Mouse (Mus musculus): Measurements from ENCODE around the gene Cnga1. TPM values are rescaled to one million over a fixed set of nuclear protein-coding genes. Genes with fewer than 3 reads are reported as not detected.

Cnga1 gene
- not detected for total RNA-seq (2021)

DNA sequence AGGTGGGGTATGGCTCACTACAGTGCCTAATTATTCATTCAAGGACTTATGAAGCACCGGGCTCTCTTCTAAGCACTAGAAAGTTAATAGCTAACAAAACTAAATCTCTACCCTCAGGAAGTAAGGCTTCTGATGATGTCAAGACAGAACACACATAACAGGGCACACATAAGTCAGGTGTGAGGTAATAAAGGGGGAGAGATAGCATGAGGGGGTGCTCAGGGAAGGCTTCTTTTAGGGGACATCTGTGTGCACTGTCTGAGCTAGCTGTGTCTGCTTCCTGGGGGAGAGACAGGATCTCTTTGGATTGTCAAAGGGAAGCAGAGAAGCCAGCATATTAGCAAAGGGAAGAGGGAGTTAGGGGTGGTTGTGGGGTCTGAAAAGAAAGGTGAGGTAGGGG, at the start of gene Cnga1:
TSS of gene Cnga1 (minus strand) at position 101 of the 400 bp plus-strand sequence.
- DNase-seq (ENCODE audit: extremely low spot score in 1 of 2, low spot score in 1 of 2) = no peak

GRCm38 (mm10) chr5:72690516-72690915, 46.4 kb upstream of the Cnga1 start:
- no peak for DNase-seq (ENCODE audit: extremely low spot score in 1 of 2, low spot score in 1 of 2)

DNA sequence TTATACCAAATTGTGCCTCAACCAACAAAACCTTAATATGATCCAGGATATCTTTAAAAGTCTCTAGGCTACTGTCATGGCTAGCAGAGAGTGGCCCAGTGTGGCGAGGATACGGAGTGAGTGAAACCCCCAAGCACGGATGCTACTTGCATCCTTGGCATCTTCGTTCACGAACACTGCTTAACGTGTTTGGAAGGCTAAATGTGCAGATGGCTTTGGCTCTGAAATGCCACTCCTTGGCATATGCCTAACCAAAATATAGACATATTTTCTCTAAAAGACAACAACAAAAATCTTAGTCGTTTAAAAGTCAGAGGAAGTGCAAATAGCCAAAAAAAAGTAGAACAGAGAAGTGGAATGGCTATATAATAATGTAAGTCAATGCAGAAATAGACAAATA, 45.5 kb upstream of the Cnga1 start:
- DNase-seq (ENCODE audit: extremely low spot score in 1 of 2, low spot score in 1 of 2) = no peak

DNA sequence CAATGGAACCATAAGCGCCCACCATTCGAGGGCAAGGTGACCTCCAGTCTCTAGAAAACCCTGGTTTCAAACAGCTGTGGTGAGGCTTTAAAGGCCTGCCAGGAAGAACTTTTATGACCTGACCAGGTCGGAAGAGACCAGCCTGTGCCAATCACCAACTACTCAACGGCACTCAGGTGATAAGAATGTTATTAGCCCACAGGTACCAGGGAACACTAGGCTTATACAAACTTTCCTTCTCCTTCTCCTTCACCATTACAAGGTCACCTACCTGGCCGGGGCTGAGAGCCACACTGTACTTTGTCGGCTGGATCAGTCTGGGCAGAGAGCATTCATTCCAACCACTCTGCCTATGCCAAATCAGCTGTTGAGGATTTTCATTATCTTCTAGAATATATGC, 37.4 kb upstream of the Cnga1 start:
- DNase-seq (ENCODE audit: extremely low spot score in 1 of 2, low spot score in 1 of 2) = no peak

DNA sequence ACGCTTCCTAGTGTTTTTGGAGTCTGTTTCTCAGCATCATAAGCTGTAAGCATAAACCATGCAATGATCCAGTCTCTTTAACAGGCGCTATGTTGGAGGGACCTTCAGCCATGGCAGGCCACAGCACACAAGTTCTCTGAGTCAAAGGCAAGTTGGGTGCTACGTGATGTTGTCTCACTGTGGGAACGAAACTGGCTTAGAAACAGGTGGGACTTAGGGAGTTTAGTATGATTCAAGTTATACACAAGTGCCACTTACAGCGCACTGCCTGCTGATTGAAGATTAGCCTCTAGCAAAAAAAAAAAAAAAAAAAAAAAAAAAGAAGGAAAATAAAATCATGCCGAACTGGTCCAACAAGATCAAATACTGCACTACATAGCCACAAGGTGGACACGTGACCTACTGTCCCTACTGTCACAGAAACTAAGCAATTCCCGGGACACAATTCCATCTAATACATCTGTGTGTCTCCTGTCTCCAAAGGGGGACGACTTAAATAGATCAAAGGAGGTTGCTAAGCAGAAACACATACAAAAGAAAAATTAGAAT, 31.0 kb upstream of the Cnga1 start:
- no peak for DNase-seq (ENCODE audit: extremely low spot score in 1 of 2, low spot score in 1 of 2)

GRCm38 (mm10) chr5:72671017-72671699, 27.1 kb upstream of the Cnga1 start:
- DNase-seq (ENCODE audit: extremely low spot score in 1 of 2, low spot score in 1 of 2) = no peak

- DNase-seq (ENCODE audit: extremely low spot score in 1 of 2, low spot score in 1 of 2) = no peak
Measured at GRCm38 (mm10) chr5:72668351-72668750, 24.3 kb upstream of the Cnga1 start.

DNA sequence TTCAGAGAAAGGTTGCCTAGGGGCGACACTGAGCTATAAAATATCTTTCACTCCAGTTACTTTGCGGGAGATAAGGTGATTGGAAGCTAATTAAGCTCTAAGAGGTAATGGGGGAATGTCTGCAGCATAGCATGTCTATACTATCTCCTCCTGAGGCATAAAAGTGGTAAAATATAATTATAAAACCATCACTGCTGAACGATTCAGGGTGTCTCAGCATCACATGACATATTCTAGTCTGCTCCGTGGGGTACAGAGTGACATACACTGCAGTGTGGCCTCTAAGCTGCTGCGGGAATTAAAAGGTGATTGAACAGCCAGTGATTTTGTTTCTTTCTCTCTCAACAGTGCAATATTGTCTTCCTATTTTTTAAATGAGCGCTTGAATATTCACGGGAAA, 22.4 kb upstream of the Cnga1 start:
- DNase-seq (ENCODE audit: extremely low spot score in 1 of 2, low spot score in 1 of 2) = no peak

- DNase-seq (ENCODE audit: extremely low spot score in 1 of 2, low spot score in 1 of 2) = peak; percentile 24 to 71
Measured at GRCm38 (mm10) chr5:72665281-72665680, 21.2 kb upstream of the Cnga1 start.

DNA sequence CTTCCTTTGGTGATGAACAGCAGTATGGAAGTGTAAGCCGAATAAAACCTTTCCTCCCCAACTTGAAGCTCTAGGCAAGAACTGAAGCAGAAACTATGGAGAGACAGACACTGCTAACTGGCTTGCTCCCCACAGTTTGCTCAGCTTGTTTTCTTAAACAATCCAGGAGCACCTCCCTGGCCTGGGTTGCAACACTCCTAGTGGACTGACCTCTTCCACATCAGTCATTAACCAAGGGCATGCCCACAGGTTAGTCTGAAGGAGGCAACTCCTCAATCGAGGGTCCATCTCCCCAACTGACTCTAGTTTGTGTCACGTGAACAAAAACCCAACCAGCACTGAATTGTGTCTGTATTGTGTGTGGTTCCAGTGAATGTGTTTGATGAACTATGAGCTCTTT, 20.8 kb upstream of the Cnga1 start:
- no peak for DNase-seq (ENCODE audit: extremely low spot score in 1 of 2, low spot score in 1 of 2)

GRCm38 (mm10) chr5:72664126-72664525, 20.1 kb upstream of the Cnga1 start:
- DNase-seq (ENCODE audit: extremely low spot score in 1 of 2, low spot score in 1 of 2) = no peak

DNA sequence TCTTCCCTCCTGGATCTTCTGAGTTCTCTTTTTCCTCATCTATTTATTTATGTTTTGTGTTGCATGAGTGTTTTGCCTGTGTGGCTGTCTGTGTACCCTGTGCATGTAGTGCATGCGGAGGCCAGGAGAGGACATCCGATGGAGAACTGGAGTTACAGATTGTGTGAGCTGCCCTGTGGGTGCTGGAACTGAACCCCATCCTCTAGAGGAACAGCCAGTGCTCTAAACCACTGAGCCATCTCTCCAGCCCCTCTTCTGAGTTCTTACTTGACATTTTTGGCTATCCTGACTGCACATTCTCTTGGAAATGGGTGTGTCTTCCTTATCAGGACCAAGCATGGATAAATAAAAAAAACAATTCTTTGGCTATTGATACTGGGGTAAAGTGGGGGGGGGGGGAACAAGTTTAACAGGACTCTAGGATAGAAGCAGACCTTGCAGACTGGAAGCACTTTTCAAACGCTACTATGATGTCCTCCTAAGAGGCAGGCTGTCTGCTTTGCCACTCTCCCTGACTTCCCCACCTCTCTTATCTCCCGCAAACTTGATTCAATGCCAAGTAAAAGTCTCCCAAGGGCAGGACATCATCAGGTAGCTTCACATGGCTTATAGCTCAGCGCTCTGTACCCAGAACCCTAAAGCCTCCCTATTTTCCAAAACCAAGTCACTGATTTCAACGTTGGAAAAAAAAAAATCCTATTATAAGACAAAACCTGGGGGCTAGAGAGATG, 17.1 kb upstream of the Cnga1 start:
- no peak for DNase-seq (ENCODE audit: extremely low spot score in 1 of 2, low spot score in 1 of 2)

- DNase-seq (ENCODE audit: extremely low spot score in 1 of 2, low spot score in 1 of 2) = no peak
Measured at GRCm38 (mm10) chr5:72658375-72658774, 14.3 kb upstream of the Cnga1 start.

GRCm38 (mm10) chr5:72656270-72656791, 12.3 kb upstream of the Cnga1 start:
- no peak for DNase-seq (ENCODE audit: extremely low spot score in 1 of 2, low spot score in 1 of 2)

GRCm38 (mm10) chr5:72653068-72653674, 9.1 kb upstream of the Cnga1 start:
- no peak for DNase-seq (ENCODE audit: extremely low spot score in 1 of 2, low spot score in 1 of 2)

- no peak for DNase-seq (ENCODE audit: extremely low spot score in 1 of 2, low spot score in 1 of 2)
Measured at GRCm38 (mm10) chr5:72648987-72649735, 5.1 kb upstream of the Cnga1 start.

DNA sequence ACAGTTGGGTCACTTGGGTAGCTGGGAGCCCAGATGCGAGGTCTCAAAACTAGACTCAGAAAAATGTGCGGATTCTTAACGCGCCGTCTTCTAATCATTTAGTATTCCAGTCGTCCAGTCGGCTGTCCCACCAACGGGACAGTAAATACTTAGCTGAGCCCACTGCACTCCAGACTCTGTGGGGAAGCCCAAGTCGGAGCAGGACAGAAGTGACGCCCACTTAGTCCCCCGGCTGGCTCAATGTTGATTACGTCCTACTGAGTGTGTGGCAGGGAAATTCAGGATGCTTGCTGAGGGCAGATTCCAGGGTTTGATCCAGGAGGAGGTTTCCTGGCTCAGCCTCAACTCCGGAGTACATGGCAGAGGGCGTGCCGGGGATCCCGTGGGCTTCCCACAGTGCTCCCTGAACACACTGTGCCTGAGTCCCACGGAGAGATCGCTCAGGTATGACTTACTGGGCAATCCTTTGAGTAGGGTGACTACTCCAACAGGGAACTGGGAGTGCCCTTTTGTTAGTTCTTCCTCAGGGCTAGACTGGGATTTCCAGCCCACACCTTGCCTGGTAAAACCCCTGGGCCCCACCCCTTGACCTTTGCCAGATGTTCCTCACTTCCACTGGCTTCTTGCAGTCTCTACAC, 4.0 kb upstream of the Cnga1 start:
- DNase-seq (ENCODE audit: extremely low spot score in 1 of 2, low spot score in 1 of 2) = no peak

GRCm38 (mm10) chr5:72647418-72647907, 3.4 kb upstream of the Cnga1 start, which contains the start of gene Nipal1:
Nipal1 (plus strand) TSS chr5:72647795.
- no peak for DNase-seq (ENCODE audit: extremely low spot score in 1 of 2, low spot score in 1 of 2)

- DNase-seq (ENCODE audit: extremely low spot score in 1 of 2, low spot score in 1 of 2) = no peak
Measured at GRCm38 (mm10) chr5:72646996-72647395, 2.9 kb upstream of the Cnga1 start.

DNA sequence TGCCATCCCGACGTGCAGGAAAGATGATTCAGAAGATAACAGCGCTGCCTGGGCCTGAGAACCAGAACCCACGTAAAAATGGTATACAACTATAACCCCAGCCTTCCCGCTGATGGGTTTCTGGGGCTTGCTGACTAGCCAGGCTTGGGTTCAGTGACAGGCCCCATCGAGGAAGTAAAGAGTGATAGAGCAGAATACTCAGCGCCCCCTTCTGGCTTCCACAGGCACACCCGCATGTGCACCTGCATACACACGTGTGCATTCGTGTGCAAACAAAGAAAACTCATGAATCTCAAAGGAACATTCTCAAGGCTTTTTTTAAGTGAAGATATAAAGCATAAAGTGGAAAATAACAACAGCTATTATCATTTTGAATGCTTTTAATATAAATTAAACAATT, 2.1 kb upstream of the Cnga1 start:
- no peak for DNase-seq (ENCODE audit: extremely low spot score in 1 of 2, low spot score in 1 of 2)
